Mouse (Mus musculus) limb, embryonic 13.5 days (tissue): ENCODE measurements around the gene Serpinb6a. TPM values are rescaled to one million over a fixed set of nuclear protein-coding genes. Genes with fewer than 3 reads are reported as not detected.
A peak's percentile ranks its signal among the peaks of the same experiment; 100 is the strongest.

Experiments
- ATAC-seq: fragments of 200-750 bp; cut with Nextera tagmentation; 2 replicates; pipeline ENCODE4 v1.8.0; 2017; ENCODE audit warnings: low read depth, moderate number of reproducible peaks, moderate TSS enrichment; ENCODE audit not compliant: low FRiP score
- H3K27ac ChIP-seq: fragments of 300-500 bp; sonication (generic); 2 replicates; pipeline ENCODE4 v1.5.1; 2015; ENCODE audit warnings: inconsistent platforms, mild to moderate bottlenecking, moderate library complexity
- H3K27me3 ChIP-seq: fragments of 300-500 bp; sonication (generic); 2 replicates; pipeline ENCODE4 v1.6.1; 2015; ENCODE audit warnings: mild to moderate bottlenecking, inconsistent platforms
- H3K36me3 ChIP-seq: fragments of 300-500 bp; sonication (generic); 2 replicates; pipeline ENCODE4 v1.6.1; 2015; ENCODE audit warnings: inconsistent platforms, mild to moderate bottlenecking, moderate library complexity
- H3K4me1 ChIP-seq: fragments of 300-500 bp; sonication (generic); 2 replicates; pipeline ENCODE4 v1.6.1; 2015; ENCODE audit warnings: inconsistent platforms
- H3K4me2 ChIP-seq: fragments of 300-500 bp; sonication (generic); replicated peaks from 2 replicates; pipeline ENCODE4 v1.6.1; 2015; ENCODE audit warnings: inconsistent platforms, mild to moderate bottlenecking, moderate library complexity
- H3K4me3 ChIP-seq: fragments of 300-500 bp; sonication (generic); 2 replicates; pipeline ENCODE4 v1.5.1; 2015; ENCODE audit warnings: moderate library complexity, mild to moderate bottlenecking, inconsistent platforms
- H3K9ac ChIP-seq: fragments of 300-500 bp; sonication (generic); 2 replicates; pipeline ENCODE4 v1.6.1; 2015; ENCODE audit warnings: mild to moderate bottlenecking, inconsistent platforms
- H3K9me3 ChIP-seq: fragments of 300-500 bp; sonication (generic); 2 replicates; pipeline ENCODE4 v1.6.1; 2016; ENCODE audit warnings: inconsistent platforms
- WGBS: fragments of 180-500 bp; shearing (Covaris S2); methylation state at CpG from one replicate; pipeline ENCODE4 v1.1.7; 2015; 5-methylcytosine and 5-hydroxymethylcytosine counted together
- polyA plus RNA-seq: library from polyadenylated mRNA; unstranded; fragments of >200 nt; fragmentation: Nextera tagmentation; extraction: Ambion mirVana; gene quantifications from 2 replicates; pipeline ENCODE4 v1.2.1, GENCODE M21; 2015

Serpinb6a gene
- polyA plus RNA-seq: 65.9 and 70.3 TPM in 2 replicates

- Histone ChIP-seq H3K27ac (peak within 1 kb of the TSS; percentile 88), H3K9ac (peak within 1 kb of the TSS; percentile 92), H3K4me3 (peak within 1 kb of the TSS; percentile 89), H3K9me3 (no peaks in the 10 kb centered on the region), H3K36me3 (no peaks in the 10 kb centered on the region), H3K4me2 (peak within 1 kb of the TSS; percentile 84), H3K4me1 (peaks cover 18% of the 10 kb centered on the region), H3K27me3 (no peaks in the 10 kb centered on the region)
- WGBS: under 1% methylated on average over 92 of the region's 92 CpGs
- ATAC-seq: peak; percentile 98
Measured at GRCm38 (mm10) chr13:34002058-34003006, at the start of gene Serpinb6a, which contains the start of gene Ripk1. Serpinb6a (minus strand) TSS chr13:34002794. Ripk1 (plus strand) TSS chr13:34002363.

GRCm38 (mm10) chr13:34051692-34052091 is 49.1 kb upstream of the Serpinb6a start:
- ATAC-seq: no peak
- H3K4me2 ChIP-seq: no peak overlapping the region
- WGBS: 92% methylated on average over 3 of the region's 3 CpGs
- no peaks in the 10 kb centered on the region for H3K27me3 ChIP-seq
- H3K36me3 ChIP-seq: peaks cover 78% of the 10 kb centered on the region
- no peak overlapping the region for H3K9ac ChIP-seq
- H3K4me3 ChIP-seq: no peak overlapping the region
- no peaks in the 10 kb centered on the region for H3K4me1 ChIP-seq
- H3K9me3 ChIP-seq: no peaks in the 10 kb centered on the region
- H3K27ac ChIP-seq: no peak overlapping the region

GRCm38 (mm10) chr13:34050479-34050878 is 47.9 kb upstream of the Serpinb6a start:
- Histone ChIP-seq H3K27ac (no peak overlapping the region), H3K4me1 (no peaks in the 10 kb centered on the region), H3K27me3 (no peaks in the 10 kb centered on the region), H3K36me3 (peaks cover 70% of the 10 kb centered on the region), H3K9ac (no peak overlapping the region), H3K4me3 (no peak overlapping the region), H3K4me2 (no peak overlapping the region), H3K9me3 (no peaks in the 10 kb centered on the region)
- WGBS: 94% methylated on average over 8 of the region's 8 CpGs
- ATAC-seq: no peak

- Histone ChIP-seq H3K4me2 (no peak overlapping the region), H3K9me3 (no peaks in the 10 kb centered on the region), H3K27me3 (no peaks in the 10 kb centered on the region), H3K9ac (no peak overlapping the region), H3K4me3 (no peak overlapping the region), H3K36me3 (peaks cover 44% of the 10 kb centered on the region), H3K27ac (no peak overlapping the region), H3K4me1 (no peaks in the 10 kb centered on the region)
- no peak for ATAC-seq
- WGBS: 89% methylated on average over 3 of the region's 3 CpGs
Measured at GRCm38 (mm10) chr13:34047526-34047925, 44.9 kb upstream of the Serpinb6a start.

- ATAC-seq: peak; percentile 92
- H3K4me1 ChIP-seq: no peaks in the 10 kb centered on the region
Measured at GRCm38 (mm10) chr13:34046421-34047012, 43.9 kb upstream of the Serpinb6a start.

GRCm38 (mm10) chr13:34045511-34046249 is 43.1 kb upstream of the Serpinb6a start:
- WGBS: 69% methylated on average over 5 of the region's 5 CpGs
- no peak for ATAC-seq
- H3K36me3 ChIP-seq: peaks cover 30% of the 10 kb centered on the region
- no peaks in the 10 kb centered on the region for H3K9me3 ChIP-seq
- no peak overlapping the region for H3K4me2 ChIP-seq
- no peaks in the 10 kb centered on the region for H3K27me3 ChIP-seq
- no peak overlapping the region for H3K9ac ChIP-seq
- no peaks in the 10 kb centered on the region for H3K4me1 ChIP-seq
- H3K4me3 ChIP-seq: no peak overlapping the region
- no peak overlapping the region for H3K27ac ChIP-seq

More at GRCm38 (mm10) chr13:34046421-34047012, 43.9 kb upstream of the Serpinb6a start:
- Histone ChIP-seq H3K9ac (no peak overlapping the region), H3K27me3 (no peaks in the 10 kb centered on the region), H3K4me3 (no peak overlapping the region), H3K36me3 (peaks cover 36% of the 10 kb centered on the region), H3K27ac (no peak overlapping the region), H3K4me2 (no peak overlapping the region), H3K9me3 (no peaks in the 10 kb centered on the region)
- WGBS: 44% methylated on average over 11 of the region's 11 CpGs

GRCm38 (mm10) chr13:34043716-34044393 is 41.3 kb upstream of the Serpinb6a start:
- Histone ChIP-seq H3K9me3 (0 out of 2 replicates have a peak, but pooled peaks cover 5% of the 10 kb centered on the region), H3K9ac (no peak overlapping the region), H3K27ac (no peak overlapping the region), H3K36me3 (peaks cover 16% of the 10 kb centered on the region), H3K4me1 (peaks cover 3% of the 10 kb centered on the region), H3K27me3 (no peaks in the 10 kb centered on the region), H3K4me3 (no peak overlapping the region), H3K4me2 (no peak overlapping the region)
- no peak for ATAC-seq
- WGBS: 77% methylated on average over 7 of the region's 7 CpGs

- H3K9ac ChIP-seq: no peak overlapping the region
- ATAC-seq: no peak
- H3K36me3 ChIP-seq: 0 out of 2 replicates have a peak, but pooled peaks cover 3% of the 10 kb centered on the region
- H3K4me3 ChIP-seq: no peak overlapping the region
- 84% methylated on average over 3 of the region's 3 CpGs for WGBS
- H3K9me3 ChIP-seq: 0 out of 2 replicates have a peak, but pooled peaks cover 5% of the 10 kb centered on the region
- H3K4me1 ChIP-seq: peaks cover 16% of the 10 kb centered on the region
- H3K4me2 ChIP-seq: no peak overlapping the region
- H3K27ac ChIP-seq: no peak overlapping the region
- no peaks in the 10 kb centered on the region for H3K27me3 ChIP-seq
Measured at GRCm38 (mm10) chr13:34040091-34040490, 37.5 kb upstream of the Serpinb6a start.

GRCm38 (mm10) chr13:34038901-34039341 is 36.3 kb upstream of the Serpinb6a start:
- H3K27me3 ChIP-seq: no peaks in the 10 kb centered on the region
- H3K27ac ChIP-seq: 0 out of 2 replicates have a peak overlapping the region, but pooled peaks have one; percentile 28
- 40% methylated on average over 8 of the region's 8 CpGs for WGBS
- H3K4me2 ChIP-seq: peak overlapping the region; percentile 79
- H3K4me3 ChIP-seq: peak overlapping the region; percentile 73
- H3K9me3 ChIP-seq: 0 out of 2 replicates have a peak, but pooled peaks cover 5% of the 10 kb centered on the region
- peaks cover 16% of the 10 kb centered on the region for H3K4me1 ChIP-seq
- peaks cover 11% of the 10 kb centered on the region for H3K36me3 ChIP-seq
- peak overlapping the region; percentile 51 for H3K9ac ChIP-seq
- ATAC-seq: no peak

GRCm38 (mm10) chr13:34038056-34038432 is 35.5 kb upstream of the Serpinb6a start:
- H3K9me3 ChIP-seq: 0 out of 2 replicates have a peak, but pooled peaks cover 5% of the 10 kb centered on the region
- H3K4me2 ChIP-seq: peak overlapping the region; percentile 79
- peaks cover 20% of the 10 kb centered on the region for H3K36me3 ChIP-seq
- ATAC-seq: no peak
- H3K4me1 ChIP-seq: peaks cover 16% of the 10 kb centered on the region
- H3K4me3 ChIP-seq: peak overlapping the region; percentile 73
- H3K9ac ChIP-seq: peak overlapping the region; percentile 90
- peak overlapping the region; percentile 76; the same call in 1 of the 2 replicates for H3K27ac ChIP-seq
- H3K27me3 ChIP-seq: no peaks in the 10 kb centered on the region
- 42% methylated on average over 5 of the region's 5 CpGs for WGBS
